Mouse (Mus musculus) kidney, adult 2 months (tissue): ENCODE measurements around the gene Gm7544. TPM values are rescaled to one million over a fixed set of nuclear protein-coding genes. Genes with fewer than 3 reads are reported as not detected.
"Not testable (repeated sequence)": the region's sequence is repeated elsewhere in the genome, so short reads cannot be mapped to it uniquely, and the experiment has no call there.

ENCODE experiments used
- DNase-seq: peaks from one replicate; pipeline ENCODE4 v3.0.0; 2021
- H3K27ac ChIP-seq: fragments of 200-500 bp; 2 replicates; pipeline ENCODE4 v1.5.1; 2012; ENCODE audit warnings: low read depth, low read length, control low read depth, inconsistent platforms; ENCODE audit not compliant: insufficient read depth
- H3K27me3 ChIP-seq: fragments of 200-500 bp; replicated peaks from 2 replicates; pipeline ENCODE4 v1.6.1; 2012; ENCODE audit warnings: mild to moderate bottlenecking, moderate library complexity, low read length, inconsistent platforms; ENCODE audit not compliant: control insufficient read depth, insufficient read depth
- H3K36me3 ChIP-seq: fragments of 200-500 bp; 2 replicates; pipeline ENCODE4 v1.6.1; 2012; ENCODE audit warnings: mild to moderate bottlenecking, moderate library complexity, low read length, inconsistent platforms; ENCODE audit not compliant: control insufficient read depth, insufficient read depth
- H3K4me1 ChIP-seq: fragments of 200-500 bp; 2 replicates; pipeline ENCODE4 v1.6.1; 2011; ENCODE audit warnings: low read length; ENCODE audit not compliant: control insufficient read depth, insufficient read depth
- H3K4me3 ChIP-seq: fragments of 200-500 bp; 2 replicates; pipeline ENCODE4 v1.5.1; 2011; ENCODE audit warnings: mild to moderate bottlenecking, low read depth, low read length, control low read depth; ENCODE audit not compliant: insufficient read depth
- CTCF ChIP-seq: fragments of 200-500 bp; conservative IDR thresholded peaks from 2 replicates; pipeline ENCODE4 v1.5.1; 2011; ENCODE audit warnings: low read depth, mild to moderate bottlenecking, control low read depth, low read length, moderate library complexity, mixed read lengths; ENCODE audit not compliant: insufficient read depth, insufficient read length
- POLR2A ChIP-seq: fragments of 200-500 bp; IDR thresholded peaks from one replicate; pipeline ENCODE4 v1.6.1; 2011; ENCODE audit warnings: low read depth, low read length, control low read depth
- WGBS: fragments of 180-500 bp; shearing (Covaris S2); methylation state at CpG from one replicate; pipeline ENCODE4 v1.1.7; 2018; 5-methylcytosine and 5-hydroxymethylcytosine counted together
- polyA plus RNA-seq: library from polyadenylated mRNA; depleted of rRNA; stranded (reverse); fragments of >200 nt; gene quantifications from 2 replicates; pipeline ENCODE4 v1.2.3, GENCODE M21; 2012

Gm7544 gene
- polyA plus RNA-seq, 1 experiment = not detected

GRCm38 (mm10) chr1:82959870-82960385, 4.1 kb upstream of the Gm7544 start, which contains the start of gene Gm47955:
Gene Gm47955, plus strand, starts transcription at chr1:82960286.
- DNase-seq = no peak
- no peak within 1 kb of the TSS for H3K4me3 ChIP-seq
- H3K27ac ChIP-seq = no peak within 1 kb of the TSS
- H3K4me1 ChIP-seq = no peaks in the 10 kb centered on the region
- TF ChIP-seq CTCF (no peak), POLR2A (no peak)
- 90% methylated on average over 11 of the region's 11 CpGs for WGBS
- H3K36me3 ChIP-seq = no peaks in the 10 kb centered on the region
- H3K27me3 ChIP-seq = no peaks in the 10 kb centered on the region

DNA sequence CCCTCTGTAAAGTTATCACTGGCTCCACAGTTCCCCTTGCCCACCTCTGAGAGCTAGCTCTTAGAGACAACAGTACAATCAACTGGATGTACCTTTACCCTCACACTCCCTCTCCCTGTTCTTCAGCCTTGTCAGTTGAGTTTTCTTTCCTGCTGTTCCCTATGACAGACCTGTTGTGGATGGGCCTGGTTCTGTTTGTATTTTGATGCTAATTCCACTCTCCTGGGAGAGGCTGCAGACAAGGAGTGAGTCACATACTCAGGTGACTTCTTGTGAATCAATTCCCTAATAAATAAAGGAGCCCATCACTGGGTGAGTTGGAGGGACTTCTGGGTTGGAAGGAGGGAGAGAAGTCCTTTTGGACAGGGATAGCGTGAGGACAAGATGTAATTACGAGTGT, 7.2 kb downstream of the Gm7544 start:
- H3K27ac ChIP-seq = no peak overlapping the region
- no peaks in the 10 kb centered on the region for H3K27me3 ChIP-seq
- no peaks in the 10 kb centered on the region for H3K4me1 ChIP-seq
- 91% methylated on average over 2 of the region's 2 CpGs for WGBS
- H3K36me3 ChIP-seq = no peaks in the 10 kb centered on the region
- DNase-seq = no peak
- TF ChIP-seq POLR2A (no peak), CTCF (no peak)
- H3K4me3 ChIP-seq = no peak overlapping the region

DNA sequence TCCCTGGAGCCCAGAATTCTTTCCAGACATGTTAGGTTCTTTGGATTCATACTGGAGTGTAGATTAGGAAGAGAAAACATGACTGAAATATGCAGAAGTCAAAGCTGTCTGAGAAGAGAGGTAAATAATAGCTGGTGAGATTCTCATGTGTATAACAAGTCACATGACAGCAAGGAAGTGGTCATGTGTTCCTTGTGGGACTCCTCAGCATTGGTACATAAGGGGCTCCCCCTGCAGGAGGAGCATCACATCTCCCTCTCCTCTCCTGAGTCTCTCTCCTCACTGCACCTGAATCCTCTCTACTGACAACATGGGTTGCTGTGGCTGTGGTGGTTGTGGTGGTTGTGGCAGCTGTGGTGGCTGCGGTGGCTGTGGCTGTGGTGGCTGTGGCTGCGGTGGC, 9.8 kb downstream of the Gm7544 start:
- not testable (repeated sequence) for H3K4me1 ChIP-seq, H3K27me3 ChIP-seq, H3K36me3 ChIP-seq, H3K27ac ChIP-seq, DNase-seq, H3K4me3 ChIP-seq
- 97% methylated on average over 2 of the region's 2 CpGs for WGBS

GRCm38 (mm10) chr1:82943295-82943694, 12.5 kb downstream of the Gm7544 start, which contains the start of gene A030003K21Rik:
Gene A030003K21Rik, minus strand, starts transcription at chr1:82943388.
- not testable (repeated sequence) for DNase-seq, H3K36me3 ChIP-seq, H3K4me1 ChIP-seq, H3K27ac ChIP-seq, H3K4me3 ChIP-seq, H3K27me3 ChIP-seq
- no CpG with 5 or more reads among the region's 6 CpGs for WGBS

- H3K4me3 ChIP-seq, H3K27me3 ChIP-seq, H3K27ac ChIP-seq, H3K4me1 ChIP-seq, DNase-seq, H3K36me3 ChIP-seq: not testable (repeated sequence)
- WGBS = 85% methylated on average over 2 of the region's 2 CpGs
These were observed 13.3 kb downstream of the Gm7544 start for GRCm38 (mm10) chr1:82942505-82942904.

DNA sequence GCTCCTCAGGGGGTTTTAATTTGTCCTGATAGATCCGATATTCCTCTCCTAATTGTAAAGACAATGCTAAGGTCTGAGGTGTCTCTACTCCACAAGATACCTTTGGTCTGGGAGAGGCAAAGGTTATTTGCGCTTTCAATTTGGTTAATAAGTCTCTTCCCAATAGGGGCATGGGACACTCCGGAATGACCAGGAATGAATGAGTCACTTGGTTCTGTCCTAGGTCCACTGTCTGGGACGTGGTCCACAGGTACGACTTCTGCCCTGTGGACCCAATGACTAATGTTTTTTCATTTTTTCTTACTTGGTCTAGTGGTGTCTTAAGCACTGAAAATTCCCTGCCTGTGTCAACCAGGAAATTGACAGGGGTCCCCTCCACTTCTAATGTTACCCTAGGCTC, 17.1 kb downstream of the Gm7544 start:
- peak; percentile 83 for DNase-seq
- WGBS = 73% methylated on average over 5 of the region's 5 CpGs
- no peaks in the 10 kb centered on the region for H3K36me3 ChIP-seq
- no peak overlapping the region for H3K4me3 ChIP-seq
- TF ChIP-seq POLR2A = no peak
- TF ChIP-seq CTCF = no peak
- no peaks in the 10 kb centered on the region; the same call in 1 of the 2 replicates for H3K4me1 ChIP-seq
- peak overlapping the region; percentile 91 for H3K27ac ChIP-seq
- no peaks in the 10 kb centered on the region for H3K27me3 ChIP-seq

GRCm38 (mm10) chr1:82931326-82931725, 24.5 kb downstream of the Gm7544 start, which contains the start of gene Gm6217:
Gene Gm6217, minus strand, starts transcription at chr1:82931399.
- not testable (repeated sequence) for H3K4me3 ChIP-seq, H3K27ac ChIP-seq, H3K36me3 ChIP-seq, DNase-seq, H3K4me1 ChIP-seq, H3K27me3 ChIP-seq
- no CpG with 5 or more reads among the region's 6 CpGs for WGBS

- not testable (repeated sequence) for DNase-seq, H3K4me3 ChIP-seq, H3K27me3 ChIP-seq, H3K4me1 ChIP-seq, H3K27ac ChIP-seq, H3K36me3 ChIP-seq
- 91% methylated on average over 3 of the region's 3 CpGs for WGBS
These were observed 25.3 kb downstream of the Gm7544 start for GRCm38 (mm10) chr1:82930558-82930957.
